Mouse (Mus musculus) CD4-positive helper T cell, adult 2 months (primary cell): ENCODE results near the gene Zeb2.

Source experiments
- DNase-seq: peaks from one replicate; pipeline ENCODE4 v3.0.0-alpha.2; 2012; ENCODE audit warnings: low read depth, missing footprints, low spot score

Zeb2 gene

DNA sequence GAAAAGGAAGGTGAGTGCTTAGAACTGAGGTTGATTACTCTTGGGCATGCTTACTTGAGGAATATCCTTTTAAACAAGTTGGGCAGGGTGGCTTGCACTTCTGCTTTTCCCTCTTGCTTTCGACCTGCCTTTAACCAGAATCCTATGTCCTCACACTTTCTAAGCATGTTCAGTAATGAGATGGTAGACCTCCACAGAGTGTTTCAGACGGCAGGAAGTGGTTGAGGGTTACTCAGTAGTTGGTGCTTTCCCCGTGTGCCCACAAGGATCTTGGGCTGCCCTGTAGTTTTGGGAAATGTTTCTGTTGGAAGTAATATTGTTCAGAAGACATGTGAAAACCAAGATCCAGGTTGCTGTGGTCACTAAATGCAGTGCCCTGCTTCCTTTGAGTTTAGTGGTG, 135.5 kb downstream of the Zeb2 start:
- peak; percentile 47 for DNase-seq

DNA sequence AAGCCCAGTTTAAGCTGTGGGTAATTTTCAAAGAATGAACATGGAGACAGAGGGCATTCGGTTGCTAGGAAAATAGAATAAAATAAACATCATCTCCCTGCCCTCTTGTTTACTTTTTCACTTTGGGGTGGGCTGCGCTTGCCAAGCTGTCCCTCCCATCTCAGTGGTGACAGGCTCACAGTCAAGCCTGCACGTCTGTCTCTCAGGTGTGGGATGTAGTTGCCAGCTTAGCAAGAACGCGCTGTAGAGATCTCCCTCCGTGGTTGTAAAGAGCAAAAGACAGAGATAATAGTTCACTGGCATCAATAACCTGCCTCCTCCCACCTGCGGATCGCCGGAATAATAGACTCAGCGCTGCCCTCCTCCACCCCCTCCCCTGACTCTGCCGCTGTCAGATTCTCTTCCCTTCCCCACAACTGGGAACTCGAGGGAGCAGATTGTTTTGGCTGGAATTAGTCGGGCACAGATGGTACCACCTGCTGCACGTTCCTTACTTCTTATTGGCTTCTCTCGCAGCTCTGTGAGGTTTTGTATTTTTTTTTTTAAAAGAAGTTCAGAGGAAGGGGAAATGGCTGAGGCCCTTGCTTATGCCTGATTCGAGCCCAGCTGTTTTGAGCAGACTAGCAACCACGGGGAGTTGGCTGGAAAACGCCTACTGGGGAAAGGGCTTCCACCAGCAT, 138.0 kb downstream of the Zeb2 start:
- DNase-seq, result no peak

DNA sequence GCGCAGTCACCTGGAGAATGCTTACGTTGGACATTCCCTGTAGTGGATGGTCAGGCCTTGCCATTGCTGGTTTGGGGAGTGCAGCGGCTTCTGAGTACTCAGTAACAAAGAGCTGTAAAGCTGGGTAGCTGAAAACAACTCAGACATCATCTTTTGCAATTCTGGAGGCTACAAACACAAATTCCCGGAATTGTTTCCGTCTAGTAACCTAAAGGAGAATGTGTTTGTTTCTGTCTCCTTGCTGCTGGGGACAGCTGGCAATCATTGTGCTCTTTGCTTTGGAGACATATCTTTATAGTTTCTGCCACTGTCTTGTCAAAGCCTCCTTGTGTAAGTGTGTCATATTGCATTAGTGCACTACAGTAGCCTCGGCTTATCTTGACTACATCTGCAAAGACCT, 139.2 kb downstream of the Zeb2 start:
- no peak for DNase-seq

DNA sequence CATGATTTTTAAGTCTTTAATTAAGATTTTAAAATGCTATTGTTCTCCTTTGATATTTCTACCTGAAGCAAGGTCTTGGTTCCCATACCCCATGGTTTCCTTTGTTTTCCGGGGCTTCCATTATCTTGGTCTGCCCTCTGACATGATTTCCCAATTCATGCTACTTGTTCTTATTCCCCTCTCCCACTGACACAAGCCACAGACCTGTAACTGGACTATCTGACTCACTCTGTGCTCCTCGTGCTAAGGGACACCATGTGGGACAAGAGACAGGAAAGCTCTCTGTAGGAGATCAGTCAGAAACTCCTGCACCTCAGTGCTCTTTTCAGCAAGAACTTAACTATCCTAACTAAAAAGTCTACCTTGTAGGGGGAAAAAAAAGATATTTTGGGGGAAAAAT, 139.6 kb downstream of the Zeb2 start:
- no peak for DNase-seq

- no peak for DNase-seq
Measured at GRCm38 (mm10) chr2:44977051-44977450, 140.1 kb downstream of the Zeb2 start.

DNA sequence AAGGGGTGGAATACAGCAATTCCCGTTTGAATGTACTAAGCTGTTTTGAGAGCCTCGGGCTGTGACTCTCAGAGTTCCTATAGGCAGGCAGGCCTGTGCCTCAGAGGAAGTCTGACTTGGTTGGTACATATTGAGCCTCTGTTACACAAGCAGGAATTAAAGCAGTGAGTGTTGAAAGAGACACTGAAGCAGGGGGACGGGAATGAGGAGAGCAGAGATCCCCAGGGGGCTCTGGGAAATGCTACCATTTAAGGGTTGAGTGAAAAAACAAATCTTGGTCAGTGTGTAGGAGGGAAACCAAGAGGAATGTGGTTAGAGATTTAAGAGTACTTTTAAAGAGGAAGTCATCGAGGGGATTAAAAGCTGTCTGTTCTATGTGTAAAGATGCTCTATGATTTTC, 140.7 kb downstream of the Zeb2 start:
- no peak for DNase-seq

DNA sequence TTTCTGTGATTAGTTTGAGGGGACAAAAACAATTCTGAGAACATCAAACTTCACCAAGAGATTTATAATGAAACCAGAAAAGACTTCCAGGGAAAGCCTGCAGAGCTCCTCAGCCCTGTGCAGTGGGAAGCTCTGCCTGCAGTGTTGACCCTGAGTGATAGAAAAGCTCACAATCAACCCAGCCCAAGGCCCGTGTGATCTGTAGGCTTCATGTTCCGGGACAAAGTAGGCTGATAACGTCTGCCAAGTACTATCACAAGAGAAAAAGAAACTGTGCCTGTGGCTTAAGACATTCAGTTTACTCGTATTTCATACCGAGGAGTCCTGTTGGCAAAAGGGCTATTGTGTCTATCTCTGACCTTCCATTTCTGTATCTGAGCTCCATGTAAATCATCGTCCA, 143.4 kb downstream of the Zeb2 start:
- DNase-seq, result no peak

GRCm38 (mm10) chr2:44970087-44970646, 147.0 kb downstream of the Zeb2 start:
- no peak for DNase-seq

DNA sequence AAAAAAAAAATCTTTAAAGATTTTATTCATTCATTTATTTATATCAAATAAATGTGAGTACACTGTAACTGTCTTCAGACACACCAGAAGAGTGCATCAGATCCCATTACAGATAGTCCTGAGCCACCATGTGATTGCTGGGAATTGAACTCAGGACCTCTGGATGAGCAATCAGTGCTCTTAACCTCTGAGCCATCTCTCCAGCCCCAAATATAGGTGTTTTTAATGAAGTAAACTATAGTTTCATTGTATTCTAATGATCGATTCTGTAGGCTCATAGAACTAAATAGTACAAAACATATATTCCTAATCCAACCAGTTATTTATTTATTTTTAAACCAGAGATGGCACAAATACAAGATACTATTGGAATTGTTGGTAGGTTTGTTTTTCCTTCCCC, 147.6 kb downstream of the Zeb2 start:
- no peak for DNase-seq

- DNase-seq, result no peak
Measured at GRCm38 (mm10) chr2:44969226-44969625, 148.0 kb downstream of the Zeb2 start.

- DNase-seq, result no peak
Measured at GRCm38 (mm10) chr2:44965834-44966555, 151.2 kb downstream of the Zeb2 start.

DNA sequence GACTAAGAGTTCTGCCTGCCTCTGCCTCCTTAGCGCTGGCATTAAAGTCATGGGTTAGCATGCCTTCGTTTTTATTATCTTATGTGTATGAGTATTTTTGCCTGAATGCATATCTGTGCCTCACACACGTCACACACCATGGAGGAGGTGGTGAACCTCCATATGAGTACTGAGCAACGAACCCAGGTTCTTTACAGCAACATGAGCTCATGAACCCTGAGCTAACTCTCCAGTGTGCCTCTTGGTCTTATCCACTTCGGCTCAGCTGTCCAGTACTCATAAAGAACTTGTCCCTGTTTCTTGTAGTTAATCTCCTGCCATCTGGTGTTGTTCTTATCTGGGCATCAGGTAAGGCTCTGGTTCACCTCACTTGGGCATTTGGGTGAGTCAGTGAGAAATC, 154.6 kb downstream of the Zeb2 start:
- DNase-seq, result no peak

GRCm38 (mm10) chr2:44961192-44961591, 156.0 kb downstream of the Zeb2 start:
- no peak for DNase-seq

DNA sequence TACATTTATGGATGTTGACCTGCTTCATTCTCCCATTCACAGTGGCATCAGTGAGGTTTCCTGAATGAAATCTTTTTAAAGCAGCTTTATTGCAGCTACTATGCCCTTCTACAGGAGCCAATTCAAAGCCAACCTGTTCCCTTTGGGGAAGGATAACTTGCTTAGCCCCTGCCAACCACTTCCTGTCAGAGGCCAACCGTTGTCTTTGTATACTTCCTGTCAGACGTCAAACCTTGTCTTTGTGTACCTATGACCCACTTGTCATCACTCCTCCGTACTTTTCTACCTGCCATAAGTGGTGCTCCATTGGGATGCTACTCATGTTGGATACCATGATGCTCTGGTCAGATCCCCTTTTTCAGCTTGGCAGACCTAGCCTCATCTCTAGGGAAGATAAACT, 156.6 kb downstream of the Zeb2 start:
- DNase-seq, result peak; percentile 61

DNA sequence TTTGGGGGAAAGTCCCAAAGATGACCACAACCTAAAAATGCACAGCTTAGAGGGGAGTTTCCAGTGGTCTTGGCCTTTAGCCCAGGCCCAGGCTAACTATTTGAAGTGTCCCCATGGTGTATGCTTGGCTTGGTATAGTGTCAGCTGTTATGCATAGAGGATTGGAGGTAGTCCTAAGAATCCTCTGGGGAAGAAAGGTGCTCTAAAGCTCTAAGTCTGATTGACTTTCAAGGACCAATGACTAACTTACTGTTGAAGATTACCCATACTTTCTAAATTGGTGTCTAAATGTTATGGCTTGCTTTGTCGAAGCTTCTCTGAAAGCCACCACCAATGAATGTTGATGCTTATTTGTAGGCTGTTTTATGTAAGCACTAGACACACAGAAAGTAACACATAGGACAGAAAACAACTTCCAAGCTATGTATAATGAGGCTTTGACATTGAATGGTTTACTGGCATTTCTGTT, 159.8 kb downstream of the Zeb2 start:
- DNase-seq, result no peak

DNA sequence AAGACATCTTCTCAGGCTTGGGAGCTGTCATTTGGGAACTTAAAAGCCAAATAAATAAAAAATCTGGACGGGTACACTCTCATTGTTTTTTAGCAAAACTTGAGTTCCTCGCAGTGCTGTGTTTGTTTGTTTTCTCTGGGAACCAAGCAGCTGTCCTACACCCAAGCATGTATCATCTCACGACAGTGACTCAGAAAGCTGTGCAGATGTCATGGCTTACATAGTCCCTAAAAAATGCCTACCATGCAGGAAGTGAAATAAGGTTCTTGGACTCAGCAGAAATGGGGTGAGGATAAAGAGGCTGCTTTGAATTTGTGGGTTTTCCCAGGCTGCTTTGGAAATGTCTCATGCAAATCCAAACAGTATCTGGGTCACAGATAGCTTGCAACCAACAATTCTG, 161.0 kb downstream of the Zeb2 start:
- peak; percentile 32 for DNase-seq

- no peak for DNase-seq
Measured at GRCm38 (mm10) chr2:44955506-44955905, 161.7 kb downstream of the Zeb2 start.

GRCm38 (mm10) chr2:44954180-44954579, 163.0 kb downstream of the Zeb2 start:
- no peak for DNase-seq

DNA sequence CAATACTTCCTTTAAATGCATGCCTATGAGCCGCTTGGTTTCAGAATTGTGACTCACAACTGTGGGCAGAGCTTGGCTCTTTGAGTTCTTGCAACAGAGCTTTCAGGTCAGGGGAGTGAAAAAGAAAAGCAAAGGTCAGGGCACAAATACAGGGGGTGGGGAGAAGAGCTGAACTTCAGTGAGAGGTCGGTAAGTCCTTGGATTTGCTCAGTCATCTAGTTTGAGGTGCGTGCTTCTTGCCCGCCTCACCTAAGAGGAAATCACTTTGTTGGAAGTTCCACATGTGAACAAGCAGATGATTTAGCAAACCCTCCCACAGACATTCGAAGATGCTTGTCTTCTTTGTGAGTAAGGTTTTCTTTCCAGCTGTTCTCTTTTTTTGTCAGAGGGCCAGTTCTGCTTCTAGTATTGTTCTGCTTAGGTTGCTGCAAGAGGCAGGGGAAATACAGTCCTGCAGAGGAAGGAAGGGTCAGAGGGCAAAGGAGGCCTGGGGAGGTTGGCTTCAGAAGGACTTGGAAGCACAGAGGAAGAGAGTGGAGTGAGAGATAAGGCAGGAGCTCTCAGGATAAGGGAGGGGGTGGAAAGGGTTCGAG, 164.3 kb downstream of the Zeb2 start:
- peak; percentile 38 for DNase-seq

GRCm38 (mm10) chr2:44951651-44952213, 165.5 kb downstream of the Zeb2 start:
- DNase-seq, result no peak

- no peak for DNase-seq
Measured at GRCm38 (mm10) chr2:44944689-44945088, 172.5 kb downstream of the Zeb2 start.
